Comparison of ENCODE assay signal across 14 mouse cellular contexts in genomic region chr1:69727968-69728367, GRCm38 (mm10). TPM values are rescaled to one million over a fixed set of nuclear protein-coding genes. Genes with fewer than 3 reads are reported as not detected.
DNase-seq lines count a peak whose midpoint lies in the region; ATAC-seq and TF ChIP-seq lines count a peak whose summit lies in the region.
"Had no signal": no experiment of that assay in that cellular context is flagged by ENCODE, and none has a peak within 500 bp of the region (broad histone marks: within the 10 kb centered on the region; RNA-seq: fewer than 3 reads in every experiment).

No protein-coding gene starts in this region.

- peaks cover 25% of the 10 kb centered on the region for H3K4me1 ChIP-seq in midbrain, embryonic 10.5 days
- peaks cover 4% of the 10 kb centered on the region; the same call in 1 of the 2 replicates for H3K4me1 ChIP-seq in midbrain, postnatal 0 days (ENCODE audit: insufficient read depth, low read length)
- H3K4me1 ChIP-seq in lung, adult 2 months (ENCODE audit: control insufficient read depth, insufficient read depth, low read length): no peaks in the 10 kb centered on the region

- H3K27me3 ChIP-seq in midbrain, embryonic 10.5 days (ENCODE audit: low read depth, poor library complexity, severe bottlenecking): no peaks in the 10 kb centered on the region
- no peaks in the 10 kb centered on the region for H3K27me3 ChIP-seq in midbrain, postnatal 0 days (ENCODE audit: insufficient read depth, low read length)

- WGBS in midbrain, embryonic 10.5 days: 49% methylated on average over 5 of the region's 5 CpGs
- 57% methylated on average over 5 of the region's 5 CpGs for WGBS in midbrain, postnatal 0 days
- 36% methylated on average over 5 of the region's 5 CpGs for WGBS in lung, adult 2 months

- no peak for ATAC-seq in midbrain, postnatal 0 days (ENCODE audit: low FRiP score)
- ATAC-seq: inflammation-experienced regulatory T-cells, adult 6 months had no signal

- TF ChIP-seq POLR2A in lung, adult 2 months (IDR thresholded peaks at IDR 0.05; ENCODE audit: borderline replicate concordance, extremely low read depth, low read depth, low read length): no peak

- no peak overlapping the region for H3K4me3 ChIP-seq in midbrain, embryonic 10.5 days
- no peak overlapping the region for H3K4me3 ChIP-seq in midbrain, postnatal 0 days (ENCODE audit: low read depth, low read length)
- H3K4me3 ChIP-seq in lung, adult 2 months (replicated peaks; ENCODE audit: extremely low read depth, low read depth, low read length): no peak overlapping the region
- H3K4me3 ChIP-seq: layer of hippocampus, adult 2 months had no signal

- no peaks in the 10 kb centered on the region for H3K9me3 ChIP-seq in midbrain, embryonic 10.5 days (replicated peaks)
- no peaks in the 10 kb centered on the region for H3K9me3 ChIP-seq in midbrain, postnatal 0 days (ENCODE audit: low read length)

- H3K36me3 ChIP-seq in midbrain, embryonic 10.5 days: no peaks in the 10 kb centered on the region
- H3K36me3 ChIP-seq in midbrain, postnatal 0 days (ENCODE audit: insufficient read depth, low read length): no peaks in the 10 kb centered on the region

- DNase-seq in midbrain, embryonic 10.5 days (ENCODE audit: low spot score): no peak
- DNase-seq in midbrain, postnatal 0 days (ENCODE audit: low spot score): no peak
- DNase-seq in embryo, embryonic 11 days: peak; percentile 43
- DNase-seq in lung, adult 2 months: peak; percentile 33
- peak; percentile 52 for DNase-seq in mesoderm, embryonic 11.5 days (ENCODE audit: low read depth, low spot score)
- no peak for DNase-seq in gastrocnemius, postnatal 14 days
- no peak for DNase-seq in right cerebral cortex, adult 2 months (ENCODE audit: low spot score in 2 of 2)
- DNase-seq: adrenal gland, adult 2 months; cerebellum, adult 2 months; heart, adult 18-20 months; heart, postnatal 4 days had no signal

- peak overlapping the region; percentile 82; the same call in 1 of the 2 replicates for H3K27ac ChIP-seq in midbrain, embryonic 10.5 days (replicated peaks)
- no peak overlapping the region for H3K27ac ChIP-seq in midbrain, postnatal 0 days (ENCODE audit: low read depth, low read length)
- H3K27ac ChIP-seq: layer of hippocampus, adult 2 months had no signal

- no peak for TF ChIP-seq CTCF in midbrain, postnatal 0 days (IDR thresholded peaks at IDR 0.05)
- TF ChIP-seq CTCF in lung, adult 2 months (IDR thresholded peaks at IDR 0.05; ENCODE audit: insufficient read depth, low read length): no peak

- intact Hi-C loops in gastrocnemius, postnatal 14 days (cut with DNase I; ENCODE audit: low total_unique reads): no loop called here

- no peak overlapping the region for H3K4me2 ChIP-seq in midbrain, postnatal 0 days (ENCODE audit: low read depth, low read length, poor library complexity, severe bottlenecking)
- H3K4me2 ChIP-seq: liver, embryonic 11.5 days had no signal

- H3K9ac ChIP-seq in midbrain, postnatal 0 days (replicated peaks; ENCODE audit: low read length, poor library complexity, severe bottlenecking): no peak overlapping the region

RNA-seq across cellular contexts. Expression of gene Ikzf2, which starts 40.9 kb away (rescaled TPM):
- 6.1 and 6.5 TPM in 2 replicates for polyA plus RNA-seq in midbrain, embryonic 10.5 days (2016; fragmentation: Nextera tagmentation; extraction: Ambion mirVana)
- total RNA-seq in midbrain, postnatal 0 days (2014; rRNA removed): 5.0 and 6.0 TPM in 2 replicates
- polyA plus RNA-seq in midbrain, postnatal 0 days (2015; fragmentation: Nextera tagmentation; extraction: Ambion mirVana): 1.2 and 1.3 TPM in 2 replicates
- 0.80 and 1.5 TPM in 2 replicates for polyA plus RNA-seq in lung, adult 2 months (2012; rRNA removed)
- 1 to 10 TPM; 7.2 to 7.4 TPM for total RNA-seq in gastrocnemius, postnatal 14 days (2021)

Comparison
In these comparisons a context has a peak if more than half of its experiments do, and no peak if none do; other contexts are left out.
1. DNase-seq: peak in embryo, embryonic 11 days (single experiment), lung, adult 2 months (single experiment) and mesoderm, embryonic 11.5 days (single experiment); none in midbrain, embryonic 10.5 days (single experiment), midbrain, postnatal 0 days (single experiment), gastrocnemius, postnatal 14 days (single experiment) and right cerebral cortex, adult 2 months (0 of 2).